Mouse (Mus musculus) Patski (cell line): ENCODE data around the gene Fras1. TPM values are rescaled to one million over a fixed set of nuclear protein-coding genes. Genes with fewer than 3 reads are reported as not detected.

Experiments
- ATAC-seq: fragments of 100-300 bp; one replicate; pipeline ENCODE4 v1.8.0; 2021
- CTCF ChIA-PET: fragments of 350-600 bp; sonication (Branson Sonifier 250); formaldehyde crosslinking; loops from one replicate; lab custom pipeline; 2022; ENCODE audit warnings: inconsistent platforms; lab: Charles Lee
- POLR2A ChIA-PET: fragments of 350-600 bp; sonication (Branson Sonifier 250); formaldehyde crosslinking; loops from one replicate; lab custom pipeline; 2022; ENCODE audit warnings: antibody characterized with exemption, inconsistent platforms; lab: Charles Lee
- DNase-seq: peaks from one replicate; pipeline ENCODE4 v3.0.0-alpha.2; 2011; ENCODE audit warnings: low read depth, low spot score
- H3K27me3 ChIP-seq: fragments of 371-371 bp; one replicate; pipeline ENCODE4 v1.5.1; 2021
- CTCF ChIP-seq: fragments of 100-300 bp; IDR thresholded peaks from one replicate; pipeline ENCODE4 v1.5.1; 2021
- in situ Hi-C: fragments of 300-500 bp; cut with MboI; formaldehyde crosslinking; loops from 3 replicates; pipeline ENCODE4 v1.11.1; 2018; ENCODE audit warnings: low pct_unique_long_range_greater_than_20kb, mixed read lengths
- polyA plus RNA-seq: library from polyadenylated mRNA; unstranded; gene quantifications from one replicate; pipeline ENCODE4 v1.2.3, GENCODE M21; 2021

Gene Fras1
- polyA plus RNA-seq, 1 experiment from 2014 or later: 2.4 TPM

GRCm38 (mm10) chr5:96475488-96475887 is 101.7 kb downstream of the Fras1 start:
- ChIA-PET CTCF (no interaction called here), POLR2A (no interaction called here)
- TF ChIP-seq CTCF: no peak
- in situ Hi-C loops: no loop called here
- no peaks in the 10 kb centered on the region for H3K27me3 ChIP-seq
- DNase-seq (no peak), ATAC-seq (no peak)

- CTCF ChIA-PET: interaction anchor here (1.8 kb wide), 1 partner anchor 23 kb away, joined by 6 read pairs; no protein-coding TSS in a partner anchor
These were observed 105.2 kb downstream of the Fras1 start for GRCm38 (mm10) chr5:96479003-96479402.

GRCm38 (mm10) chr5:96481159-96481558 is 107.4 kb downstream of the Fras1 start:
- no peak for TF ChIP-seq CTCF
- ChIA-PET CTCF (interaction anchor here (1.5 kb wide), 1 partner anchor 25 kb away, joined by 4 read pairs; no protein-coding TSS in a partner anchor), POLR2A (no interaction called here)
- in situ Hi-C loops: no loop called here
- DNase-seq: no peak
- no peak for ATAC-seq
- H3K27me3 ChIP-seq: no peaks in the 10 kb centered on the region

More at GRCm38 (mm10) chr5:96479003-96479402, 105.2 kb downstream of the Fras1 start:
- POLR2A ChIA-PET: no interaction called here
- H3K27me3 ChIP-seq: no peaks in the 10 kb centered on the region
- no peak for TF ChIP-seq CTCF
- in situ Hi-C loops: no loop called here
- DNase-seq: no peak
- ATAC-seq: no peak

- no peak for DNase-seq
- POLR2A ChIA-PET: no interaction called here
- in situ Hi-C loops: no loop called here
- CTCF ChIA-PET: interaction anchor here (1.1 to 1.5 kb wide), 2 partner anchors 8 to 26 kb away, joined by 4 read pairs; no protein-coding TSS in a partner anchor
- no peaks in the 10 kb centered on the region for H3K27me3 ChIP-seq
- no peak for ATAC-seq
- TF ChIP-seq CTCF: no peak
These were observed 108.3 kb downstream of the Fras1 start for GRCm38 (mm10) chr5:96482054-96482453.

- CTCF ChIA-PET: interaction anchor here (1.7 kb wide), 1 partner anchor 15 kb away, joined by 4 read pairs; no protein-coding TSS in a partner anchor
These were observed 118.7 kb downstream of the Fras1 start for GRCm38 (mm10) chr5:96492497-96492896.

GRCm38 (mm10) chr5:96494502-96495292 is 120.9 kb downstream of the Fras1 start:
- CTCF ChIA-PET: interaction anchor here (0.8 kb wide), 1 partner anchor 11 kb away, joined by 3 read pairs; no protein-coding TSS in a partner anchor
- ATAC-seq: no peak
- in situ Hi-C loops: no loop called here
- no peak for TF ChIP-seq CTCF
- H3K27me3 ChIP-seq: no peaks in the 10 kb centered on the region
- DNase-seq: no peak
- POLR2A ChIA-PET: interaction anchor here (0.5 kb wide), 1 partner anchor 35 kb away, joined by 3 read pairs; no protein-coding TSS in a partner anchor

More at GRCm38 (mm10) chr5:96492497-96492896, 118.7 kb downstream of the Fras1 start:
- in situ Hi-C loops: no loop called here
- DNase-seq (no peak), ATAC-seq (no peak)
- POLR2A ChIA-PET: interaction anchor here (0.7 kb wide), 1 partner anchor 13 kb away, joined by 3 read pairs; no protein-coding TSS in a partner anchor
- TF ChIP-seq CTCF: no peak
- H3K27me3 ChIP-seq: no peaks in the 10 kb centered on the region

GRCm38 (mm10) chr5:96498083-96498482 is 124.3 kb downstream of the Fras1 start:
- H3K27me3 ChIP-seq: no peaks in the 10 kb centered on the region
- ATAC-seq: no peak
- in situ Hi-C loops: no loop called here
- ChIA-PET CTCF (interaction anchor here (1.2 kb wide), 1 partner anchor 22 kb away, joined by 3 read pairs; no protein-coding TSS in a partner anchor), POLR2A (no interaction called here)
- TF ChIP-seq CTCF: no peak
- no peak for DNase-seq

- POLR2A ChIA-PET: interaction anchor here (1.1 kb wide), 1 partner anchor 10 kb away, joined by 3 read pairs; no protein-coding TSS in a partner anchor
- peak; percentile 65 for ATAC-seq
- no peak for TF ChIP-seq CTCF
- DNase-seq: no peak
- in situ Hi-C loops: no loop called here
- H3K27me3 ChIP-seq: no peaks in the 10 kb centered on the region
- CTCF ChIA-PET: interaction anchor here (0.5 to 2.2 kb wide), 9 partner anchors 15 to 173 kb away, joined by 3 to 6 read pairs (median 3); no protein-coding TSS in a partner anchor
These were observed 128.0 kb downstream of the Fras1 start for GRCm38 (mm10) chr5:96501783-96502182.

GRCm38 (mm10) chr5:96502400-96502799 is 128.6 kb downstream of the Fras1 start:
- ATAC-seq: no peak
- no peak for DNase-seq
- ChIA-PET POLR2A (interaction anchor here (1.1 kb wide), 1 partner anchor 10 kb away, joined by 3 read pairs; no protein-coding TSS in a partner anchor), CTCF (interaction anchor here (0.5 to 2.2 kb wide), 10 partner anchors 14 to 218 kb away, joined by 3 to 6 read pairs (median 3); no protein-coding TSS in a partner anchor)
- no peak for TF ChIP-seq CTCF
- in situ Hi-C loops: no loop called here
- H3K27me3 ChIP-seq: no peaks in the 10 kb centered on the region

GRCm38 (mm10) chr5:96511005-96511404 is 137.2 kb downstream of the Fras1 start:
- DNase-seq (no peak), ATAC-seq (no peak)
- in situ Hi-C loops: no loop called here
- no peaks in the 10 kb centered on the region for H3K27me3 ChIP-seq
- POLR2A ChIA-PET: no interaction called here
- CTCF ChIA-PET: interaction anchor here (3.0 kb wide), 1 partner anchor 11 kb away, joined by 15 read pairs; no protein-coding TSS in a partner anchor
- TF ChIP-seq CTCF: no peak
